9 mouse cellular contexts compared by ENCODE assay signal in genomic region chr2:167685137-167685536, GRCm38 (mm10). TPM values are rescaled to one million over a fixed set of nuclear protein-coding genes. Genes with fewer than 3 reads are reported as not detected.
DNase-seq lines count a peak whose midpoint lies in the region; ATAC-seq and TF ChIP-seq lines count a peak whose summit lies in the region.
"Had no signal": no experiment of that assay in that cellular context is flagged by ENCODE, and none has a peak within 500 bp of the region (broad histone marks: within the 10 kb centered on the region; RNA-seq: fewer than 3 reads in every experiment).

No protein-coding gene starts in this region.

- H3K9ac ChIP-seq in liver, embryonic 12.5 days: no peak overlapping the region
- no peak overlapping the region for H3K9ac ChIP-seq in limb, embryonic 11.5 days (ENCODE audit: low read length)
- H3K9ac ChIP-seq in neural tube, embryonic 11.5 days (ENCODE audit: low read length): no peak overlapping the region
- H3K9ac ChIP-seq in stomach, postnatal 0 days (ENCODE audit: low read length): no peak overlapping the region
- H3K9ac ChIP-seq: embryonic facial prominence, embryonic 12.5 days had no signal

- ATAC-seq in liver, embryonic 12.5 days: no peak
- ATAC-seq in inflammation-experienced regulatory T-cells, adult 6 months: peak; percentile 6
- no peak for ATAC-seq in limb, embryonic 11.5 days (ENCODE audit: insufficient number of reproducible peaks, low FRiP score, low TSS enrichment, low read depth)
- ATAC-seq in neural tube, embryonic 11.5 days (ENCODE audit: insufficient read depth, low FRiP score, low TSS enrichment): 0 out of 2 replicates have a peak, but pooled peaks have one; percentile 5
- ATAC-seq in stomach, postnatal 0 days (ENCODE audit: low FRiP score, low TSS enrichment): no peak

- peak; percentile 93 for DNase-seq in liver
- peak; percentile 97 to 99 for DNase-seq in cerebellum, postnatal 10 days
- peak; percentile 88 to 99 for DNase-seq in frontal cortex, postnatal 14 days (ENCODE audit: low spot score in 2 of 2)
- peak; percentile 99 for DNase-seq in limb, embryonic 11.5 days (ENCODE audit: low spot score)
- peak; percentile 94 for DNase-seq in neural tube, embryonic 11.5 days (ENCODE audit: low spot score)
- peak; percentile 96 for DNase-seq in stomach, postnatal 0 days (ENCODE audit: low spot score)

- no peaks in the 10 kb centered on the region for H3K9me3 ChIP-seq in liver, embryonic 12.5 days (replicated peaks)
- no peaks in the 10 kb centered on the region for H3K9me3 ChIP-seq in limb, embryonic 11.5 days (ENCODE audit: control insufficient read depth, low read length)
- no peaks in the 10 kb centered on the region for H3K9me3 ChIP-seq in neural tube, embryonic 11.5 days (ENCODE audit: control insufficient read depth, low read length)
- H3K9me3 ChIP-seq in stomach, postnatal 0 days (ENCODE audit: control insufficient read depth, low read length): no peaks in the 10 kb centered on the region
- H3K9me3 ChIP-seq: embryonic facial prominence, embryonic 12.5 days had no signal

- peaks cover 34% of the 10 kb centered on the region for H3K27me3 ChIP-seq in liver, embryonic 12.5 days (replicated peaks)
- H3K27me3 ChIP-seq in limb, embryonic 11.5 days (ENCODE audit: control insufficient read depth, insufficient read depth, low read length): peaks cover 15% of the 10 kb centered on the region
- peaks cover 23% of the 10 kb centered on the region for H3K27me3 ChIP-seq in neural tube, embryonic 11.5 days (ENCODE audit: control insufficient read depth, insufficient read depth, low read length)
- no peaks in the 10 kb centered on the region for H3K27me3 ChIP-seq in stomach, postnatal 0 days (ENCODE audit: control insufficient read depth, insufficient read depth, low read length)

- TF ChIP-seq EP300 in stomach, postnatal 0 days (optimal IDR thresholded peaks at IDR 0.05): no peak

- H3K4me1 ChIP-seq in liver, embryonic 12.5 days: peaks cover 51% of the 10 kb centered on the region
- H3K4me1 ChIP-seq in limb, embryonic 11.5 days (ENCODE audit: control insufficient read depth, insufficient read depth, low read length): peaks cover 9% of the 10 kb centered on the region; the same call in 1 of the 2 replicates
- H3K4me1 ChIP-seq in neural tube, embryonic 11.5 days (ENCODE audit: control insufficient read depth, insufficient read depth, low read length): peaks cover 8% of the 10 kb centered on the region
- no peaks in the 10 kb centered on the region for H3K4me1 ChIP-seq in stomach, postnatal 0 days (replicated peaks; ENCODE audit: control insufficient read depth, insufficient read depth)

- TF ChIP-seq CTCF in stomach, postnatal 0 days (IDR thresholded peaks at IDR 0.05; ENCODE audit: low read depth): peak; percentile 100

- no peak overlapping the region for H3K27ac ChIP-seq in liver, embryonic 12.5 days
- H3K27ac ChIP-seq in limb, embryonic 11.5 days (replicated peaks; ENCODE audit: low read depth, low read length): no peak overlapping the region
- no peak overlapping the region for H3K27ac ChIP-seq in neural tube, embryonic 11.5 days (ENCODE audit: low read depth, low read length)
- H3K27ac ChIP-seq in stomach, postnatal 0 days (replicated peaks): no peak overlapping the region
- H3K27ac ChIP-seq: embryonic facial prominence, embryonic 12.5 days had no signal

- H3K4me3 ChIP-seq in liver, embryonic 12.5 days: no peak overlapping the region
- no peak overlapping the region for H3K4me3 ChIP-seq in limb, embryonic 11.5 days (ENCODE audit: low read depth, low read length)
- H3K4me3 ChIP-seq in neural tube, embryonic 11.5 days (ENCODE audit: low read depth, low read length): no peak overlapping the region
- H3K4me3 ChIP-seq in stomach, postnatal 0 days (ENCODE audit: low read depth, low read length): no peak overlapping the region
- H3K4me3 ChIP-seq: embryonic facial prominence, embryonic 12.5 days had no signal

- H3K4me2 ChIP-seq in liver, embryonic 12.5 days: no peak overlapping the region
- H3K4me2 ChIP-seq in limb, embryonic 11.5 days (ENCODE audit: low read depth, severe bottlenecking): no peak overlapping the region
- H3K4me2 ChIP-seq in neural tube, embryonic 11.5 days (ENCODE audit: low read depth): no peak overlapping the region
- no peak overlapping the region for H3K4me2 ChIP-seq in stomach, postnatal 0 days (replicated peaks; ENCODE audit: low read depth)
- H3K4me2 ChIP-seq: embryonic facial prominence, embryonic 12.5 days had no signal

- H3K36me3 ChIP-seq in liver, embryonic 12.5 days: no peaks in the 10 kb centered on the region
- H3K36me3 ChIP-seq in limb, embryonic 11.5 days (ENCODE audit: control insufficient read depth, insufficient read depth, low read length): no peaks in the 10 kb centered on the region
- H3K36me3 ChIP-seq in neural tube, embryonic 11.5 days (ENCODE audit: control insufficient read depth, insufficient read depth, low read length): no peaks in the 10 kb centered on the region
- H3K36me3 ChIP-seq in stomach, postnatal 0 days (ENCODE audit: control insufficient read depth, insufficient read depth, low read length): no peaks in the 10 kb centered on the region
- H3K36me3 ChIP-seq: embryonic facial prominence, embryonic 12.5 days had no signal

- 6% methylated on average over 8 of the region's 8 CpGs for WGBS in liver, embryonic 12.5 days (ENCODE audit: insufficient replicate concordance)
- WGBS in limb, embryonic 11.5 days: 5% methylated on average over 8 of the region's 8 CpGs
- 11% methylated on average over 8 of the region's 8 CpGs for WGBS in neural tube, embryonic 11.5 days
- WGBS in stomach, postnatal 0 days: 5% methylated on average over 8 of the region's 8 CpGs

RNA-seq across cellular contexts. Expression of gene Cebpb, which starts 3.6 kb away (rescaled TPM):
- 21.8 and 23.4 TPM in 2 replicates for polyA plus RNA-seq in liver, embryonic 12.5 days (2016; fragmentation: Nextera tagmentation; extraction: Ambion mirVana)
- 1 to 10 TPM in 2 of 3 experiments, under 1 TPM in 1; 0.65 to 3.2 (median 2.1) TPM for polyA plus RNA-seq in inflammation-experienced regulatory T-cells, adult 6 months (2017; shearing (Covaris generic))
- polyA plus RNA-seq in limb, embryonic 11.5 days (2014; fragmentation: Nextera tagmentation; extraction: Ambion mirVana): 2.6 and 4.1 TPM in 2 replicates
- polyA plus RNA-seq in neural tube, embryonic 11.5 days (2014; fragmentation: Nextera tagmentation; extraction: Ambion mirVana): 3.0 and 3.2 TPM in 2 replicates
- 55.0 and 60.2 TPM in 2 replicates for polyA plus RNA-seq in stomach, postnatal 0 days (2015; fragmentation: Nextera tagmentation; extraction: Ambion mirVana)

RNA-seq across cellular contexts. Expression of gene Tmem189, which starts 4.5 kb away (rescaled TPM):
- polyA plus RNA-seq in liver, embryonic 12.5 days (2016; fragmentation: Nextera tagmentation; extraction: Ambion mirVana): 27.3 and 30.4 TPM in 2 replicates
- 10 to 100 TPM; 12.5 to 16.8 (median 12.8) TPM for polyA plus RNA-seq in inflammation-experienced regulatory T-cells, adult 6 months (2017; shearing (Covaris generic))
- polyA plus RNA-seq in limb, embryonic 11.5 days (2014; fragmentation: Nextera tagmentation; extraction: Ambion mirVana): 35.5 and 37.5 TPM in 2 replicates
- polyA plus RNA-seq in neural tube, embryonic 11.5 days (2014; fragmentation: Nextera tagmentation; extraction: Ambion mirVana): 40.4 and 40.9 TPM in 2 replicates
- polyA plus RNA-seq in stomach, postnatal 0 days (2015; fragmentation: Nextera tagmentation; extraction: Ambion mirVana): 74.6 and 85.7 TPM in 2 replicates

RNA-seq across cellular contexts. Expression of gene Gm20431, which starts 23.8 kb away (rescaled TPM):
- polyA plus RNA-seq in liver, embryonic 12.5 days (2016; fragmentation: Nextera tagmentation; extraction: Ambion mirVana): 1.8 and 4.8 TPM in 2 replicates
- polyA plus RNA-seq in inflammation-experienced regulatory T-cells, adult 6 months (2017; shearing (Covaris generic)): not detected
- polyA plus RNA-seq in limb, embryonic 11.5 days (2014; fragmentation: Nextera tagmentation; extraction: Ambion mirVana): 4.9 and 7.7 TPM in 2 replicates
- polyA plus RNA-seq in neural tube, embryonic 11.5 days (2014; fragmentation: Nextera tagmentation; extraction: Ambion mirVana): 7.0 TPM in 1 of 2 replicates, not detected in the other
- polyA plus RNA-seq in stomach, postnatal 0 days (2015; fragmentation: Nextera tagmentation; extraction: Ambion mirVana): 13.4 and 14.1 TPM in 2 replicates

RNA-seq across cellular contexts. Expression of gene Ube2v1, which starts 53.2 kb away (rescaled TPM):
- polyA plus RNA-seq in liver, embryonic 12.5 days (2016; fragmentation: Nextera tagmentation; extraction: Ambion mirVana): 256 and 259 TPM in 2 replicates
- polyA plus RNA-seq in inflammation-experienced regulatory T-cells, adult 6 months (2017; shearing (Covaris generic)): 100 to 1,000 TPM; 370 to 426 (median 380) TPM
- 264 and 267 TPM in 2 replicates for polyA plus RNA-seq in limb, embryonic 11.5 days (2014; fragmentation: Nextera tagmentation; extraction: Ambion mirVana)
- polyA plus RNA-seq in neural tube, embryonic 11.5 days (2014; fragmentation: Nextera tagmentation; extraction: Ambion mirVana): 291 and 297 TPM in 2 replicates
- polyA plus RNA-seq in stomach, postnatal 0 days (2015; fragmentation: Nextera tagmentation; extraction: Ambion mirVana): 234 and 253 TPM in 2 replicates

Comparison
In these comparisons a context has a peak if more than half of its experiments do, and no peak if none do; other contexts are left out.
1. ATAC-seq: peak in inflammation-experienced regulatory T-cells, adult 6 months (single experiment) and neural tube, embryonic 11.5 days (single experiment); none in liver, embryonic 12.5 days (single experiment), limb, embryonic 11.5 days (single experiment) and stomach, postnatal 0 days (single experiment).
2. Peak in every context shown above with its lines, with median percentiles within 50 percentile points of each other: DNase-seq.